Mouse (Mus musculus) heart, embryonic 15.5 days (tissue): Measurements from ENCODE around the gene Shb. TPM values are rescaled to one million over a fixed set of nuclear protein-coding genes. Genes with fewer than 3 reads are reported as not detected.

ENCODE experiments used
- ATAC-seq: fragments of 200-750 bp; cut with Nextera tagmentation; replicated peaks from 2 replicates; pipeline ENCODE4 v1.8.0; 2017; ENCODE audit warnings: low read depth, moderate TSS enrichment; ENCODE audit not compliant: insufficient number of reproducible peaks, insufficient read depth, low FRiP score
- H3K27ac ChIP-seq: fragments of 300-500 bp; sonication (generic); 2 replicates; pipeline ENCODE4 v1.5.1; 2015; ENCODE audit warnings: mild to moderate bottlenecking, inconsistent platforms
- H3K27me3 ChIP-seq: fragments of 300-500 bp; sonication (generic); 2 replicates; pipeline ENCODE4 v1.6.1; 2015; ENCODE audit warnings: inconsistent platforms
- H3K36me3 ChIP-seq: fragments of 300-500 bp; sonication (generic); 2 replicates; pipeline ENCODE4 v1.6.1; 2015; ENCODE audit warnings: mild to moderate bottlenecking, inconsistent platforms
- H3K4me1 ChIP-seq: fragments of 300-500 bp; sonication (generic); replicated peaks from 2 replicates; pipeline ENCODE4 v1.6.1; 2015; ENCODE audit warnings: inconsistent platforms
- H3K4me2 ChIP-seq: fragments of 300-500 bp; sonication (generic); 2 replicates; pipeline ENCODE4 v1.6.1; 2015; ENCODE audit warnings: inconsistent platforms, mild to moderate bottlenecking, moderate library complexity
- H3K4me3 ChIP-seq: fragments of 300-500 bp; sonication (generic); 2 replicates; pipeline ENCODE4 v1.5.1; 2015; ENCODE audit warnings: mild to moderate bottlenecking, inconsistent platforms
- H3K9ac ChIP-seq: fragments of 300-500 bp; sonication (generic); 2 replicates; pipeline ENCODE4 v1.6.1; 2015; ENCODE audit warnings: mild to moderate bottlenecking, inconsistent platforms
- H3K9me3 ChIP-seq: fragments of 300-500 bp; sonication (generic); replicated peaks from 2 replicates; pipeline ENCODE4 v1.6.1; 2016; ENCODE audit warnings: inconsistent platforms
- WGBS: fragments of 180-500 bp; shearing (Covaris S2); methylation state at CpG from one replicate; pipeline ENCODE4 v1.1.7; 2015; ENCODE audit warnings: mixed read lengths; 5-methylcytosine and 5-hydroxymethylcytosine counted together
- polyA plus RNA-seq: library from polyadenylated mRNA; unstranded; fragments of >200 nt; fragmentation: Nextera tagmentation; extraction: Ambion mirVana; gene quantifications from 2 replicates; pipeline ENCODE4 v1.2.1, GENCODE M21; 2015

Shb gene
- polyA plus RNA-seq, 1 experiment from 2014 or later = 8.6 TPM

DNA sequence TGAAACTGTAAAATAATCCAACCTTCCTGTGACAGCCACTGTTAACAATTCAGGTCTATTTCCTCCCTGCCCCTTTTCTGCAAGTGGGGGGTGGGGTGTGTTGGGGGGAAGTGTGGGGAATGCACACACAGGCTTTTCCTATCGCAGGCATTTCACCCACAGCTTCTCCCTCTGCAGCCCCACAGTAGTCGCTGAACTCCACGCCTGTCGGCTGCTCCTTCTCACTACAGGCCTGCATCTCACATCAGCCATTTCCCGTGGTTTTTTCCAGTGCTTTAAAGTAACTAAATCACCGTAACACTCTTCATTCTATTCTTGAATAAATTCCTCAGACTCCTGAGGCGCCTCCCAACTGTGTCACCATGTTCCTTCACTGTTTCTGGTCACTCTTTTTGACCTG, 17.9 kb downstream of the Shb start:
- H3K36me3 ChIP-seq = no peaks in the 10 kb centered on the region
- no peak for ATAC-seq
- peak overlapping the region; percentile 14; the same call in 1 of the 2 replicates for H3K9ac ChIP-seq
- peak overlapping the region; percentile 46 for H3K4me2 ChIP-seq
- WGBS = 13% methylated on average over 7 of the region's 7 CpGs
- H3K9me3 ChIP-seq = no peaks in the 10 kb centered on the region
- no peaks in the 10 kb centered on the region for H3K27me3 ChIP-seq
- peak overlapping the region; percentile 77 for H3K27ac ChIP-seq
- H3K4me3 ChIP-seq = peak overlapping the region; percentile 10; the same call in 1 of the 2 replicates
- peaks cover 90% of the 10 kb centered on the region for H3K4me1 ChIP-seq

DNA sequence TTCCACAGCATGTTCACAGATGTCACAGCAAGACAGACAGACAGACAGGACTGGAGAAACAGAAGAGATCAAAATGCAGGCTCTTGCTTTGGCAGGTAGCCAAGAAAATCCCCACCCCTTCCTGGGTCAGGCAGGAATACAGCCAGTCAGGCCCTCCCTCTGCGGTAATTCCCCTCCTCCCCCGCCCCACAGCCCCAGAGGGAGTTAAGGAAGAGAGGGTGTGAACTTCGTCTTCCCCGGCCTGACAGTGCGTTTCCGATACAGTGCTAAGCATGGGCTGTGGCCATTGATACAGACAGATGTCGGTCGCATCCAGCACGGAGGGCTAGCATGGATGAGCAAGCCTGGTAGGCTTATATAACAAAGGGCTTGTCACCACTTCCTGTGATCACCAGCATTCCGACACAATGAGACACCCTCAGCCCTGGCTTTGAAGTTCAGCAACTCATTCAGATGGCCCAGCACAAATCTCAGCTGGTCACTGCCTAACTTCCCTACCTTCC, 18.4 kb downstream of the Shb start:
- peak overlapping the region; percentile 10; the same call in 1 of the 2 replicates for H3K4me3 ChIP-seq

DNA sequence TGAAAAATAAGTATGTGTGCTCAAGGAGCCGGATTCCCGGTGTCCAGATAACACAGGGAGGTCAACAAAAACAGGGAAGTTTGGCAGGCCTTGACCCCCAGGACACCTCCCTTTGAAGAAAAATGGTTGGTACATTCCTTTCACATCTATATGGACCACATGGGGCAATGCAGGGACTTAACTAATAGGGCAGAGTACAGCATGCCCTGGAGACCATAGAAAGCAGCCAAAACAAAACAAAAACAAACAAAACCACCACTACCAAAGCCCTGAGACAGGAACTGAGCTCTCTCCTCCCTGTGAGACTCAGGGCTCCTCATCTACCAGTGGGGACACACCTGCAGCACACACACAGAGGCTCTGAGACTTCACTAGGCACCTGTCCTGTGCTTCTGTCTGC, 18.9 kb downstream of the Shb start:
- 0 out of 2 replicates have a peak overlapping the region, but pooled peaks have one; percentile 13 for H3K9ac ChIP-seq
- 41% methylated on average over 2 of the region's 2 CpGs for WGBS
- H3K4me1 ChIP-seq = peaks cover 92% of the 10 kb centered on the region
- H3K4me2 ChIP-seq = peak overlapping the region; percentile 46
- H3K9me3 ChIP-seq = no peaks in the 10 kb centered on the region
- H3K27me3 ChIP-seq = no peaks in the 10 kb centered on the region
- H3K36me3 ChIP-seq = no peaks in the 10 kb centered on the region
- H3K27ac ChIP-seq = peak overlapping the region; percentile 77
- H3K4me3 ChIP-seq = no peak overlapping the region
- ATAC-seq = no peak

More for the DNA sequence above, 18.4 kb downstream of the Shb start:
- Histone ChIP-seq H3K36me3 (no peaks in the 10 kb centered on the region), H3K27ac (peak overlapping the region; percentile 77), H3K9me3 (no peaks in the 10 kb centered on the region), H3K9ac (0 out of 2 replicates have a peak overlapping the region, but pooled peaks have one; percentile 13), H3K4me2 (peak overlapping the region; percentile 46), H3K4me1 (peaks cover 90% of the 10 kb centered on the region), H3K27me3 (no peaks in the 10 kb centered on the region)
- peak; percentile 73 for ATAC-seq
- WGBS = 2% methylated on average over 10 of the region's 10 CpGs

DNA sequence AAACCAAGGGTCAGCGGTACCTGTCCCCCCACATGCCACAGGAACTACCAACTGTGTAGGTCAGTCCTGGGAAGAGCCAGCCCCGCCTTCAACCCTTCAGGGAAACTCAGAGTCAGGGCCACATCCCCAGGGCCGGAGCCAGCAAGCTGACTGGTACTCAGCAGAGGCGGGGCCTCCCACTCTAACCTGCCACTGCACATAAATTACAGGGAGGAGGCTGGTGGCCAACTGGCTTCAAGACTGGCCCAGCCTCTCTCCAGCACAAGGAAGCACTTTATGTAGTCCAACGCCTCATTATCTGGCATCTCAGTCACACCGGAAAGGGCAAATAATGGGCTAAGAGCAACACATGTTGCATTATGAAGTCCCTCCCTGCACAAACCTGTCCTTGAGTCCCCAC, 22.1 kb downstream of the Shb start:
- WGBS = 49% methylated on average over 6 of the region's 6 CpGs
- no peak for ATAC-seq
- 0 out of 2 replicates have a peak overlapping the region, but pooled peaks have one; percentile 7 for H3K9ac ChIP-seq

DNA sequence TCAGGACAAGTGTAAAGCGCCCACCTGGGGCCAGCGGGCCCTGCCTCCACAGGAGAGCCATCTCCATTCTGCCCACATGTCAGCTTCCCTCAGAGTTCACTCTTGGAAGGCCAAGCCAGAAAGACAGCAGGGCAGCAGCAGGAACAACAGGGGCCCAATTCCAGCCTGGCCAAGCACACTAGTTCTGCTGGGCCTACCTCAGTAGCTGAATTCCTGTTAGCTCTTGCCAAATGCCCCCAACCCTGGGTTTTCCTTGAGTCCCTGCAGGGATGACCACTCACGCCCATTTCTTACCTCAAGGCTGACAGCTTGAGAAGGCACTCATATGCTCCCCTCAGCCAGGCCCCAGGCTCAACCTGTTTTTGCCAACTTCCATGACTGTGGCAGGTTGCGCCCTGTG, 22.9 kb downstream of the Shb start:
- H3K27me3 ChIP-seq = no peaks in the 10 kb centered on the region
- ATAC-seq = no peak
- H3K4me3 ChIP-seq = no peak overlapping the region
- H3K27ac ChIP-seq = peak overlapping the region; percentile 91
- no peaks in the 10 kb centered on the region for H3K36me3 ChIP-seq
- no peak overlapping the region for H3K4me2 ChIP-seq
- H3K9ac ChIP-seq = no peak overlapping the region
- H3K9me3 ChIP-seq = no peaks in the 10 kb centered on the region
- peaks cover 90% of the 10 kb centered on the region for H3K4me1 ChIP-seq
- WGBS = 82% methylated on average over 4 of the region's 4 CpGs

More for the DNA sequence above, 22.1 kb downstream of the Shb start:
- Histone ChIP-seq H3K4me3 (no peak overlapping the region), H3K4me2 (no peak overlapping the region), H3K27ac (peak overlapping the region; percentile 91), H3K4me1 (peaks cover 92% of the 10 kb centered on the region), H3K36me3 (no peaks in the 10 kb centered on the region), H3K27me3 (no peaks in the 10 kb centered on the region), H3K9me3 (no peaks in the 10 kb centered on the region)

DNA sequence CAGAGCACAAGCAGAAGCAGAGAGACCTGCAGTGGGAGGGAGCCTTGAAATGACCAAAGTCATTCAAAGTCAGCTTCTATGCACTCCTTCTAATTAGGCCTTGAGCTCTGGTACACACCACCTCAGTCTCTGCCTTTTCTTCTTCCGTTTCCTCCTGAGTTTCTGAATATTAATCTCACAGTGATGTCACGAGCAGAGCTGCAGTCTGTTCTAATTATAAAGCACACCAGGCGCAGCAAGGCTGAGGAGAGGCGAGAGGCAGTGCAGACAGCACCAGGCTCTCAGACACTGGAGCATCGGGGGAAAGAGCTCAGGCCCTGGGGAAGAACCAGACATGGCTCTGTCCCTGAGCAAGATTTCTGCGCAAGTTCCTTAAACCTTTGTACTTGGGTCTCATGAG, 23.8 kb downstream of the Shb start:
- Histone ChIP-seq H3K4me3 (no peak overlapping the region), H3K4me1 (peaks cover 90% of the 10 kb centered on the region), H3K9ac (peak overlapping the region; percentile 35; the same call in 1 of the 2 replicates), H3K9me3 (no peaks in the 10 kb centered on the region), H3K27ac (peak overlapping the region; percentile 91), H3K36me3 (no peaks in the 10 kb centered on the region), H3K27me3 (no peaks in the 10 kb centered on the region), H3K4me2 (peak overlapping the region; percentile 26)
- 33% methylated on average over 6 of the region's 6 CpGs for WGBS
- ATAC-seq = peak; percentile 57

DNA sequence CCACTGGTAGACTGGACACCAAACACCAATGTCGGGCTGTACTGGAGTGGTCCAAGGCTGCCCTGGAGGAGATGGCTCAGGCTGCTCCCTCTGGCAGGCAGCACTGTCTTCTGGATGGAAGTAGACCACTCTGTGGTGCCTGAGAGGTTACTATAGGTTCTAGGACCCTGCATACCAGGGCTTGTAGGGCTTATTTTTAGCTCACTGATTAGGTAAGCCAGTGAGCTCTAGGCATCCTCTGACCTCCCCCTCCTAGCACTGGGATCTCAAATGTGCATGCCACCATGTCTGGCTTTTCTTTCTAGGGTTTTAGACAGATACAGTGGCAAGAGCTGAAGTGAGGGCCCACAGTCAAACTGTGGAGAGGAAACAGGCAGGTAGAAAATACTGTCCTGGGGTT, 24.8 kb downstream of the Shb start:
- no peak overlapping the region for H3K4me3 ChIP-seq
- H3K9me3 ChIP-seq = no peaks in the 10 kb centered on the region
- WGBS = 65% methylated on average over 1 of the region's 1 CpGs
- H3K27ac ChIP-seq = peak overlapping the region; percentile 91
- no peaks in the 10 kb centered on the region for H3K36me3 ChIP-seq
- no peaks in the 10 kb centered on the region for H3K27me3 ChIP-seq
- peaks cover 86% of the 10 kb centered on the region for H3K4me1 ChIP-seq
- H3K9ac ChIP-seq = peak overlapping the region; percentile 39
- peak overlapping the region; percentile 47 for H3K4me2 ChIP-seq
- ATAC-seq = peak; percentile 44; the same call in 1 of the 2 replicates

DNA sequence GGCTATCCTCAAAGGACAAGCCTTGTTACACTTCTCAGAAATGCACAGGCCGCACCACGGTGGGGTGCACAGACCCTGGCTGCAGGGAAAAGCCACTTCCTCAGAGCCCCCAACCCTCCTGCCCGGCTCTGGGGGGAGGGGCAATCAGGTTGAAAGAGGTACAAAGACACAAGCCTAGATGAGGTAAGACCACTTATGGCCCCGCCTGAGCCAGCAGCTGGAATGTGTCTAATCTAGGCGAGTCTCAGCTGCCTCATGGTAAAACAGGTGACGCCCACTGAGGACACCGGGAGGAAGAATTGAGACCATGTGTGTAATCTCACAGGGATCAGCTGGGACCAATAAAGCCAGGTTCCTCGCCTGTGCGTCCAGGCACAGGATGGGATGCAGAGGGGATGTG, 25.2 kb downstream of the Shb start:
- Histone ChIP-seq H3K27me3 (no peaks in the 10 kb centered on the region), H3K4me2 (peak overlapping the region; percentile 47), H3K27ac (peak overlapping the region; percentile 91), H3K9ac (peak overlapping the region; percentile 39), H3K4me3 (no peak overlapping the region), H3K4me1 (peaks cover 85% of the 10 kb centered on the region), H3K36me3 (no peaks in the 10 kb centered on the region), H3K9me3 (no peaks in the 10 kb centered on the region)
- whole genome bisulfite sequencing = 26% methylated on average over 9 of the region's 9 CpGs
- ATAC-seq = peak; percentile 15; the same call in 1 of the 2 replicates

DNA sequence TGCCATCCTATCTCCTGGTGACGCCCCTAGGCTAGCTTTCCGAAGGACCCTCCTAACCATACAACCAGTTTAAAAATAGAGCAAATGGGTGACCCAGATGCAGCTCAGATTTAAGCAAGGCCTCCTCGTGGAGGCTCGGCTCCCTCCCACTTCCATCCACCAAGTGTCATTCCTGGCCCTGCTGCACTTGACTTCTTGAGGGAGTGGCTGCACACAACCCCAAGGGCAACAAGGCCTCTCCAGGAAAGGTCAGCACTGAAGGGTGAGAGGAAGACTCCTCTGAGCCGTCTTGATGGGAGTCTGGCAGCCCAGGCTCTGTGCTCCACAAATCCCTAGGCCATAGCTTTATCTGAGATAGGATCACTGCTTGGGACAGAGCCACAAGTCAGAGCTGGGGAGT, 25.7 kb downstream of the Shb start:
- H3K4me2 ChIP-seq = peak overlapping the region; percentile 47

DNA sequence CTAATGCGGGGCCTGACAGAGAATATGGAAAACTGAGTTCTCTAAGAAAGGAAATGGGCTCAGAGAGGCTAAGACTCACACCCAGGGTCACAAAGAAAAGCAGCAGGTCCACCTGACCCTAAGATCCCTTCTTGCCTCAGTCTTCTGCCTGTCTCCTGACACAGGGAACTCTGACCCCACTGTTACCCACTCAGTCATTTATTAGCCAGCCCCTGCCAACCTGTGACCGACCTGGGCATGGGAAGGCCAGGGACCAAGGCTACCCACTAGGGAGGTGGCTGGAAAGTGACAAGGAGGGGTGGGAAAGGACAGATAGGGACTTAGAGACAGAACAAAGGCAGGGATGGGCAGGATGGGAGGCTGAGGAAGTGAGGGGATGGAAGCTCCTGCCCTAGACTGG, 26.6 kb downstream of the Shb start:
- peak overlapping the region; percentile 39 for H3K9ac ChIP-seq
- H3K9me3 ChIP-seq = no peaks in the 10 kb centered on the region
- no peak overlapping the region for H3K4me3 ChIP-seq
- 0 out of 2 replicates have a peak overlapping the region, but pooled peaks have one; percentile 47 for H3K4me2 ChIP-seq
- H3K4me1 ChIP-seq = peaks cover 89% of the 10 kb centered on the region
- peak overlapping the region; percentile 91 for H3K27ac ChIP-seq
- ATAC-seq = no peak
- WGBS = 80% methylated on average over 2 of the region's 2 CpGs
- no peaks in the 10 kb centered on the region for H3K27me3 ChIP-seq
- H3K36me3 ChIP-seq = no peaks in the 10 kb centered on the region

More for the DNA sequence above, 25.7 kb downstream of the Shb start:
- H3K36me3 ChIP-seq = no peaks in the 10 kb centered on the region
- no peaks in the 10 kb centered on the region for H3K9me3 ChIP-seq
- 29% methylated on average over 5 of the region's 5 CpGs for WGBS
- H3K27ac ChIP-seq = peak overlapping the region; percentile 91
- peak overlapping the region; percentile 39 for H3K9ac ChIP-seq
- peak; percentile 5 for ATAC-seq
- peaks cover 88% of the 10 kb centered on the region for H3K4me1 ChIP-seq
- H3K27me3 ChIP-seq = no peaks in the 10 kb centered on the region
- H3K4me3 ChIP-seq = no peak overlapping the region

DNA sequence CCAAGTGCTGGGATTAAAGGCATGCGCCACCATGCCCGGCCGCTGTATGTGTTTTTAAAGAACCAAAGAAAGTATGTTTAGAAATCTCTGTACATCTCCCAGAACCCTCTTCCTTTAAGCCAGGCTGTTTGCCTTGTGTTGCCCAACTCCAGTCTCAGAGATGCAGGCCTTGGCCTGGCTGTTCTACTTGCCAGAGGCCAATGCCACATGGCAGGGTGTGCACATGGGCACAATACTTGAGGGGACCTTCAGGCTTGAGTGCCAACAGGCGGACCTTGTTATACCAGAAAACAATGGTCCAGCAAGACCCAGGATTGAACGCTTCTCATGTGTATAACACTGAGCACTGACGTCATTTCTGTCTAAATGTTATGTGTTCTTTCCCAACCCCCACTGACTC, 27.1 kb downstream of the Shb start:
- H3K36me3 ChIP-seq = no peaks in the 10 kb centered on the region
- 94% methylated on average over 6 of the region's 6 CpGs for WGBS
- no peak overlapping the region for H3K4me3 ChIP-seq
- no peaks in the 10 kb centered on the region for H3K9me3 ChIP-seq
- no peak for ATAC-seq
- H3K27ac ChIP-seq = peak overlapping the region; percentile 91
- H3K4me2 ChIP-seq = no peak overlapping the region
- H3K4me1 ChIP-seq = peaks cover 91% of the 10 kb centered on the region
- no peak overlapping the region for H3K9ac ChIP-seq
- no peaks in the 10 kb centered on the region for H3K27me3 ChIP-seq

DNA sequence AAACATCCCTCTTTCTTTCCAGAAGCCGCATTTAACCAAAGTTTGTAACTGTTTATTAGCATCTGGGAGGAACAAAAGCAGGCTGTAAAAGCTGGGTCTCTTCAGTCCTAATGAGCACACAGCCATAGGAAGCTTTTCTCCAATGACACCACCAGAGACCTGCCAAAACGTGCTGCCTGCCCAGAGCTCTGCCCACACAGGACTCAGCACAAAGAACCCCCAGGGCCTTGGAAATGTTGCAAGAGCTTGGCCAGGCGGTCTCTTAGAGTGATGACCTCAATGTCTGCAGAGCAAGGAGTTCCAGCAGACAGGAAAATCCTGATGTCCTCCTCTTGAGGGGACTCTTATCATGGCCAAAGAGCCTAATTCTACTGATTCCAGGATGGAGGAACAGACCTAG, 28.5 kb downstream of the Shb start:
- Histone ChIP-seq H3K4me1 (peaks cover 91% of the 10 kb centered on the region), H3K9ac (no peak overlapping the region), H3K4me2 (no peak overlapping the region), H3K27me3 (no peaks in the 10 kb centered on the region), H3K36me3 (no peaks in the 10 kb centered on the region), H3K9me3 (no peaks in the 10 kb centered on the region), H3K27ac (peak overlapping the region; percentile 38; the same call in 1 of the 2 replicates), H3K4me3 (no peak overlapping the region)
- 56% methylated on average over 3 of the region's 3 CpGs for WGBS
- ATAC-seq = no peak
